Mouse (Mus musculus): ENCODE data around the gene Hoxc13.

The Hoxc13 gene

DNA sequence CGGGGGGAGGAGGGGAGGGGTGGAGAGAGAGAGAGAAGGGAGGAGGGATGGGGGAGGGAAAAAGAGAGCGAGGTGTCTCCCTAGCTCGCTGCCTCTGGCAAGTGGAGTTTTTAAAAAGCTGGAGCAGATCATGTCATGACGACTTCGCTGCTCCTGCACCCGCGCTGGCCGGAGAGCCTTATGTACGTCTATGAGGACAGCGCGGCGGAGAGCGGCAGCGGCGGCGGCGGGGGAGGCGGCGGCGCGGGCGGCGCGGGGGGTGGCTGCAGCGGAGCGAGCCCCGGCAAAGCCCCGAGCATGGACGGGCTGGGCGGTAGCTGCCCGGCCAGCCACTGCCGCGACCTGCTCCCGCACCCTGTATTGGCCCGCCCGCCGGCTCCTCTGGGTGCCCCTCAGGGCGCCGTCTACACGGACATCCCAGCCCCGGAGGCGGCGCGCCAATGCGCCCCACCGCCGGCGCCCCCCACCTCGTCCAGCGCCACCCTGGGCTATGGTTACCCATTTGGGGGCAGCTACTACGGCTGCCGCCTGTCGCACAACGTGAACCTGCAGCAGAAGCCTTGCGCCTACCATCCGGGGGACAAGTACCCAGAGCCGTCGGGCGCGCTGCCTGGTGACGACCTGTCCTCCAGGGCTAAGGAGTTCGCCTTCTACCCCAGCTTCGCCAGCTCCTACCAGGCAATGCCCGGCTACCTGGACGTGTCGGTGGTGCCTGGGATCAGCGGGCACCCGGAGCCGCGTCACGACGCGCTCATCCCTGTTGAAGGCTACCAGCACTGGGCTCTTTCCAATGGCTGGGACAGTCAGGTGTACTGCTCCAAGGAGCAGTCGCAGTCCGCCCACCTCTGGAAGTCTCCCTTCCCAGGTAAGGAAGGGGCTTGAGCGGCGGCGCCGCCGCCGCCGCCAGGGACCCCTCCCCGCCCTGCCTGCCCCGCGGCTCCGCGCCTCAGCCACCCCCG is at the start of gene Hoxc13:
Gene Hoxc13 (plus strand): TSS at position 51 of the 959 bp plus-strand sequence.
- DNase-seq (ENCODE audit: low read depth in 1 of 2, low spot score in 2 of 2) = no peak

- no peak for DNase-seq (ENCODE audit: low read depth in 1 of 2, low spot score in 2 of 2)
These were observed 35.1 kb upstream of the Hoxc13 start for GRCm38 (mm10) chr15:102885803-102886202.

DNA sequence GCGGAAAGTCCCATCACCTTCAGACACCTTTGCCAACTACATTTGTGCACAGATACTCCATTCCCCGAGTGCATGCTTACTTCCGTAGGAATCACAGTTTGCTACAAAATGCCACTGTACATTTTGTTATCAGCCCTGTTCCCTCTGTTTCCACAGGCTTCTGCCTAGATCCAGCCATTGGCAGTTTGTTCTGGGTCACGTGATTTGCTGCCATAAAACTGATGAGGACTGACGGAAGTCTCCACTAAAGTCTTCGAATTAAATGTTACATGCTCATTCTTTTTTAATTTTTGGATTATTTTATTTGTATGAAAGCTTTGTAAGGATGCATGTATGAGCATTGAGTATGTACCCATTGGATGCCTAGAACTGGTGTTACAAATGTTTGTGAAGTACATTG is 25.8 kb upstream of the Hoxc13 start:
- DNase-seq (ENCODE audit: low read depth in 1 of 2, low spot score in 2 of 2) = no peak

DNA sequence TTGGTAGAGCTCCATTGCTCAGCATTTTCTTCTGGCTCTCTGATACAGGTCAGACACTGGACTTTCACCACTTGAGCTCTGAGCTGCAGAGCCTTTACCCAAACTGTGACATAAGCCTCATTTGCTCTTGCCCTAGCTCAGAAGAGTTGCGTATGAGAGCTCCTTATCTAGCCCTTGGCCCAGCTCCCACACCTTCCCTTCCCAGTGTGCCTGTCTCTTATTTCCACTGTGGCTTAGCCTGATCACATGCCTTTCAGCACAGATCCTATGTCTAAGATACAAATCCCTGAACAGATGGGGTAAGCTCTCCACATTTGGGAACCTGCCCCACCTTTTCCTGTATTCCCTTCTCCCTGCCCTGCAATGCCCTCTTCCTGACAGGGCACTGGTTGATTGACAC is 16.0 kb upstream of the Hoxc13 start:
- no peak for DNase-seq (ENCODE audit: low read depth in 1 of 2, low spot score in 2 of 2)

DNA sequence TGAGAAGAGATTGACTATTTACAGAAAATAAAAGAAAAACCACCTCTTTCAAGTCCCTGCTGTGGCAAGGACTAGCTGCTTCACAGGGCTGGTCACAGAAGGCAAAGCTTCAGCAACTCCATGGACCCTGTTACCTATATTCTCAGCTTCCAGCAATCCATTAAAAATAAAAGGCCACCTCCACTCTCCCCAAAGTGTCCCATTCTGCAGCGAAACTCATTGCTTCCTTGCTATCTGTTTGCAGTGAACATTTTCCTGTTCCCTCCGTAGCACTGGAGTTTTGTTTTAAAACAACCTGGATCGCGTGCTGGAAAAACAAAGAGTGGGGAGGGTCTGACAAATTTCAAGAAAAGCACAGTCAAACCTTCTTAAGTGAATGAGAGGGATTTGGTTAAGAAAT is 11.4 kb upstream of the Hoxc13 start:
- DNase-seq (ENCODE audit: low read depth in 1 of 2, low spot score in 2 of 2) = no peak

GRCm38 (mm10) chr15:102910038-102910437 is 10.9 kb upstream of the Hoxc13 start:
- DNase-seq (ENCODE audit: low read depth in 1 of 2, low spot score in 2 of 2) = no peak

DNA sequence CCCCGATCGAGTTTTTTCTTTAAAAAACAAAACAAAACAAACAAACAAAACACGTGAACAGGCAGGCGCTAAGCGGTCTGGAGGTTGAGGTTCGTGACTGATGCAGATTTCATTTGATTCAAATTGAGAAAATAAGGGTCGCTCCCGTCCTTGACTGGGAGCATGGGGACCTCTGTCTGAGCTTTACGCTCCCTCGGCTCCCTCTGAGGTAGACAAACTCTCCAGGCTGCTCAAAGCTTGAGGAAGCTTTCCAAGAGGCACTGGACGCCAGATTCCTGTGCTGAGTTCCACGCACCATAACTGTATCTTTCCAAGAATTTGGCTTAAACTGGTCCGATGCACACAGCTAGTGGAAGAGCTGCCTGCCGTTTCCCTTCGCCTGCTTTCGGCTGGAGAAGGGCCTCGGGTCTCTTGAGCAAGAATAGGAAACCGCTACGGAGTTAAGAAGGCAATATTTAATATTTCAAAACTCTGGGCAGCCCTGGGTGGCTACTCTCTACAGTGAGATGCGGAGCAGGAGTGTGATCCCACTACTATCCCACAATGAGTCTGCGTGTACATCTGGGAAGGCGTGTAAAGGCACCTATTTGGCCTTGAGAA is 10.3 kb upstream of the Hoxc13 start:
- no peak for DNase-seq (ENCODE audit: low read depth in 1 of 2, low spot score in 2 of 2)

GRCm38 (mm10) chr15:102913038-102913585 is 7.8 kb upstream of the Hoxc13 start:
- DNase-seq (ENCODE audit: low read depth in 1 of 2, low spot score in 2 of 2) = no peak

- no peak for DNase-seq (ENCODE audit: low read depth in 1 of 2, low spot score in 2 of 2)
These were observed 2.8 kb upstream of the Hoxc13 start for GRCm38 (mm10) chr15:102917972-102918572.

- no peak for DNase-seq (ENCODE audit: low read depth in 1 of 2, low spot score in 2 of 2)
These were observed 2.2 kb upstream of the Hoxc13 start for GRCm38 (mm10) chr15:102918611-102919265.

DNA sequence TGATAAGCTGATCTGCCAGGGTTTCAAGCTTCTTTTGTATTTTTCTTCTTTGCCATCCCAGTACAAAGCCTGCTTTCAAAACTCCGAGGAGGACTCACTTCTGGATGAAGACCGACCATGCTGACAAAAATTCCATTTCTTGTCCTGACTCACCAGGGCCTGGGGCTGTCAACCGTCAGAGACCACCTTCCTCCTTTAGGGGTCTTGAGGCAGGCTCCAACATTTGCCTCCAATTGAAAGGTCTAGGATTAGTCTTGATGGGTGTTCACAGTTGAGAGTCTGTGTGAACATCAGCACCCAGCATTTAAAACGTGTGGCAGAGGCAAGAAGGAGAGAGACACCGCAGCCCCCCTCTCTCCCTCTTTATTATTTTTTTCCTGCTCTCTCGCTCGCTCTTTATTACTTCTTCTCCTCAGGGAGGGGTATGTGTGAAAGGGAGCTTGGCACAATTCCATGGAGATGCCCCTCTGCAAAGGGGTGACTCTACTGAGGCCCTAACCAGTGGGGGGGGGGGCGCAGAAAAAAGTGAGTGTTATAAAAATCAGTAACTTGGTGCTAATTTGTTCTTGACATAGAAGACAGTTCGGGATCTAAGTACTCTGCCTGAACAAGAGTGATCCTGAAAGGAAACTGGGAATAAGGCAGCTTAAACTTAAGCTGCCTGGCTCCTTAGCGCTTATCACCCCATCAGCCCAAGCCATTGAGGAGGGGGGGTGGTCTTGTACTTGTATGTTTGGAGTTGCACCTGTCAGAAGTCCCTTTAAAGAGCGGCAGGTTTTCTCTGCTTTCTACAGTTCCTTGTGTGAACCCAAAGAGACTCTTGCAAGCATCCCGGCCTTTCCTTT is 1.3 kb upstream of the Hoxc13 start:
- no peak for DNase-seq (ENCODE audit: low read depth in 1 of 2, low spot score in 2 of 2)

DNA sequence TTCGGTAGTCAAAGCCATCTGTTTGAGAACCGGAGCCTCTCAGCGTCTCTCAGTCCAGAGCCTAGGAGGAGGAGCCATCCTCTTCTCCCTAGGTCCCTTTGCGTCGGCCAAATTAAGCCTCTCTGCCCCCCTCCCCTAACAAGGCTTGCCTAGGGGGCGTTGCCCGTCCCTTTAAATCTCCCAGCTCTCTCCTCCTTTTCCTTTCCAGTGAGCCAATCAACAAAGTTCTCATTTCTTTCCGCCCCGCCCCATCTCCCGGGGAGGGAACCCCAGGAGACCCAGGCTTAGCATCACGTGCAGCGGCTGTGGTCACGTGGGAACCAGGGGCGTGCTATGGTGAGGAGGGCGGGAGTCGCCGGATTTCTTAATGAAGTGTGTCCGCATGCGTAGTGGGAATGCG is 284 bp upstream of the Hoxc13 start:
- DNase-seq (ENCODE audit: low read depth in 1 of 2, low spot score in 2 of 2) = no peak

- DNase-seq (ENCODE audit: low read depth in 1 of 2, low spot score in 2 of 2) = no peak
These were observed 1.1 kb downstream of the Hoxc13 start for GRCm38 (mm10) chr15:102922012-102922362.

DNA sequence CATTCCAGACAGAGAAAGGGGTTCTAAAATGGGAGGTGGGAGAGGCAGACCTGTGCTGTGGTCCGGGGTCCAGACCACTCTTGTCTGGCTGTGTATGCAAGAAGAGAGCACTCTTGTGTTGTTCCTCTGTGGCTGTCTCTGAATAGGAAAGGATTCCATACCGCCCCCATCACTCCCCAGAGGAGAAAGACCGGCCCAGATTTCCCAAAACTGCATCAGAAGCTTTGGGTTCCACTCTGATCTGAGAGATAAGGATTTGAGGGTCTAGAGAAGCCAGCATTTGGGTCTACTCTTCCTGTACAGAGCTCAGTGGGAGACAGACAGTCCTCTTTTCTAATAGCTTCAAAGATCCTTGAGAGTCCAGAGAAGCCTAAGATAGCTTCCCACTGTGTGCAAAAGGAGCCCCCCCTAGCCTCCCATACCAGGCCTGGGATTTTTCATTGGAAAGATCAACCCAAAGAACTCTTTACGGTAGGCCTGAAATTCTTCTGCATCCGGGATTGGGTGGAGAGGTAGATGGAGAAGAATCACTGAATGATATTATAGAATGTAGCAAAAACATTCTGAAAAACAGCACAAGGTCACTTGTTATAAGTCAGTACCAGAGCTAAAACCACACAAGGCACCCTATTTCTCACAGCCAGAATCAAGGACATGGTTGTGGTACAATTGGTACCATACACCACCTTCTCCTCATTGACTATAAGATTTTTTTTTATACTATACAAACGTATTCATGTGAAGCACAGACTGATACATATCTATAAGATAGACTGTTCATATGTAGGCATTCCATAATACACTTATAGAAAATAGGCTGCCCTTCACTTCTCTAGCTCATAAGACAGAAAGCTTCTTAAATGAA is 2.0 kb downstream of the Hoxc13 start:
- no peak for DNase-seq (ENCODE audit: low read depth in 1 of 2, low spot score in 2 of 2)

DNA sequence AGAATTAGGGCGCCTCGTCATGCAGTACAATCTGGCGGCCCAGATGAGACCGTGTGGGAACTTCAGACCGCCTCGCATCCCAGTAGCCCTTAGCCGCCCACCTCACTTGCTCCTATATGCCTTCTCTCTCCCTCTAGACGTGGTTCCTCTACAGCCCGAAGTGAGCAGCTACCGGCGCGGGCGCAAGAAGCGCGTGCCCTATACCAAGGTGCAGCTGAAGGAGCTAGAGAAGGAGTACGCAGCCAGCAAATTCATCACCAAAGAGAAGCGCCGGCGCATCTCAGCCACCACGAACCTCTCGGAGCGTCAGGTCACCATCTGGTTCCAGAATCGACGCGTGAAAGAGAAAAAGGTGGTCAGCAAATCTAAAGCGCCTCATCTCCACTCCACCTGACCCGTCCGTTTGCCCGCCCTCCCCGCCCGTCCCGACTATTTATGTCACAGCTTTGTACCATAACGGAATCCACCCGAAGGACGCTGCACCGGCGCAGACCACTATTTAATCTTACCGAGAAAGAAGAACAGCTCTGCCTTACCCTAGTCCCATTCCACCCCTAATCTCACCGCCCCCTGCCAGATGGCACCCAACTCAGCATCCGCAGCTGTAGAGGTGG is 6.2 kb downstream of the Hoxc13 start:
- no peak for DNase-seq (ENCODE audit: low read depth in 1 of 2, low spot score in 2 of 2)

DNA sequence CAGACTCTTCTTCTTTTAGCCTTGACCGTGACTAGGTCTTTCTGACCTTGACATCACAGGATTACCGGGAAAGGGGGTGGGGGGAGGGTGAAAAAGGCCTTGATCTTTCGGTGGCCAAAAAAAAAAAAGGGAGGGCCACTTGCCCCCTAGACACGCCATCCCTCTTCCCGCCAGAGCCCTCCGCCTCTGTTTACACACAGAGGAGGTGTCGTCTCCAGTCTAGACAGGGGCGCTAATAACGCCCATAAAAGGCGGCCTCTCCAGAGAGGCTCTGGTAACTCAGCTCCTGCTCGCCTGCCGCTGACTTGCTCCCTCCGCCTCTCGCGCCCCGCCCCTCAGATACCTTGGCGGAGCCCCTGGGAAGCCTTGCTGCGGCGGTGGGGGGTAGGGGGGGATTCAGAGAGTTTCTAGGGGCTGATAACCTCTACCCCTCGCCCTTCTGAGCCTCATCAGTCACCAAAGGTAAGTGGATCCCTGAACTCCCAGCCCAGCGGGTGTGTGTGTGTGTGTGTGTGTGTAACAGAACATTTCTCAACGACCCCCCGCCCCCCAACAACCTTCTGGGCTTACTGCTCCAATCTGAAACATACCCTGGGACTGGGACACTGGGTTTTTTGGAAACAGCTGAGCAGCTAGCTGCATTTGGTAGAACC is 10.9 kb downstream of the Hoxc13 start:
- no peak for DNase-seq (ENCODE audit: low read depth in 1 of 2, low spot score in 2 of 2)

- no peak for DNase-seq (ENCODE audit: low read depth in 1 of 2, low spot score in 2 of 2)
These were observed 13.5 kb downstream of the Hoxc13 start for GRCm38 (mm10) chr15:102934438-102934837.

DNA sequence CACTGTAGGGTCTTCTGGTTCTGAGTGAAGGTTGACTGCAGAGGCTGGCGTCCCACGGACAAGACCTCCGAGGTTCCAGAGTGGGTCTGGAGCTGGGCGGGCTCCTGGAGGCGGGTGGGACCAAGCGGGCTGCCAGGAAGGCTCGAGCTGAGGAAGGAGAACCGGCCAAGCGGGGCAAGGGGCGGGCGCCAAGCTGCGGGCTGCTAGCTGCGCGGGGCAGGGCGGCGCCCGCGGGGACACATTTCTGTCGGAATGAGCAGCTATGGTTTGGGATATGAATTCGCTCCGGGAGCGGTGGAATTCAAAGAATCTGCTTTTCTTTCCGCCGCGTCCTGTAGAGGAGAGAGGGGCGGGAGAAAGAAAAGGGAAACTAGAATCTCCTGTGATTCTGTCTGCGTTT is 14.0 kb downstream of the Hoxc13 start:
- no peak for DNase-seq (ENCODE audit: low read depth in 1 of 2, low spot score in 2 of 2)

All from monocyte, adult 2 months (primary cell).